Mouse (Mus musculus) right cerebral cortex, postnatal 14 days (tissue): ENCODE measurements around the gene Sbf2.
"Not testable (repeated sequence)": the region's sequence is repeated elsewhere in the genome, so short reads cannot be mapped to it uniquely, and the experiment has no call there.

ENCODE experiments used
- DNase-seq: peaks from one replicate; pipeline ENCODE4 v3.0.0; 2022

Sbf2 gene

GRCm38 (mm10) chr7:110614133-110615063 is at the start of gene Sbf2:
Gene Sbf2, minus strand, starts transcription at chr7:110614922.
- peak; percentile 67 for DNase-seq

- DNase-seq, result no peak
Measured at GRCm38 (mm10) chr7:110658378-110658928, 43.7 kb upstream of the Sbf2 start.

- DNase-seq, result no peak
Measured at GRCm38 (mm10) chr7:110655966-110656365, 41.2 kb upstream of the Sbf2 start.

- no peak for DNase-seq
Measured at GRCm38 (mm10) chr7:110655230-110655629, 40.5 kb upstream of the Sbf2 start.

- no peak for DNase-seq
Measured at GRCm38 (mm10) chr7:110651091-110651490, 36.4 kb upstream of the Sbf2 start.

- DNase-seq, result no peak
Measured at GRCm38 (mm10) chr7:110650491-110650890, 35.8 kb upstream of the Sbf2 start.

- no peak for DNase-seq
Measured at GRCm38 (mm10) chr7:110649133-110649987, 34.6 kb upstream of the Sbf2 start.

GRCm38 (mm10) chr7:110648455-110649085 is 33.8 kb upstream of the Sbf2 start:
- no peak for DNase-seq

- DNase-seq, result no peak
Measured at GRCm38 (mm10) chr7:110647559-110648454, 33.1 kb upstream of the Sbf2 start.

GRCm38 (mm10) chr7:110646611-110647407 is 32.1 kb upstream of the Sbf2 start:
- no peak for DNase-seq

- no peak for DNase-seq
Measured at GRCm38 (mm10) chr7:110645859-110646258, 31.1 kb upstream of the Sbf2 start.

GRCm38 (mm10) chr7:110645311-110645710 is 30.6 kb upstream of the Sbf2 start:
- DNase-seq, result peak; percentile 58

GRCm38 (mm10) chr7:110639958-110640357 is 25.2 kb upstream of the Sbf2 start:
- not testable (repeated sequence) for DNase-seq

GRCm38 (mm10) chr7:110639291-110639915 is 24.7 kb upstream of the Sbf2 start:
- no peak for DNase-seq

GRCm38 (mm10) chr7:110638305-110639110 is 23.8 kb upstream of the Sbf2 start:
- no peak for DNase-seq

- no peak for DNase-seq
Measured at GRCm38 (mm10) chr7:110636559-110636958, 21.8 kb upstream of the Sbf2 start.

GRCm38 (mm10) chr7:110635929-110636328 is 21.2 kb upstream of the Sbf2 start:
- no peak for DNase-seq

GRCm38 (mm10) chr7:110631136-110631888 is 16.6 kb upstream of the Sbf2 start:
- DNase-seq, result no peak
